Mouse (Mus musculus) liver, embryonic 14.5 days (tissue): ENCODE results near the gene Mid1.

Experiments used
- CTCF ChIP-seq: IDR thresholded peaks from 2 replicates; pipeline ENCODE4 v1.5.1; 2016; ENCODE audit warnings: antibody characterized with exemption, low read depth, control low read depth
- EP300 ChIP-seq: IDR thresholded peaks from 2 replicates; pipeline ENCODE4 v1.6.1; 2016; ENCODE audit warnings: antibody characterized with exemption, low read depth

DNA sequence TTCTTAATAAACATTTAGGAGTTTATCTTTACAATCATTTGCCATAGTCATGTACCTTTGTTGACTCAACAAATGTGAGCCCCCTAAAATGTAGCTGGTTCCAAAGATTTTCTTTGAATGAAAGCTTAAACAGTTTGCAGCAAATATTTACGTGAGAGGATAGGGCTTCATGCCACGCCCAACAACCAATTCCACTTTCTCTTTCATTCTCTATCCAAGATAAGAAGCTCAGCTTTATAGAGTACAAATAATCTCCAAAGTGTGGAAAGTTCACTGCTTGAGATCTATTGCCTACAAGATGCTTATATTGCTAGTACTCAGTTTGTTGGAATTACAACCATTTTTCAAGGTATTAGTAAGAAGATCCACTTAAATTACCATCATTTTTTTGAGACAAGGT lies 207.6 kb downstream of the Mid1 start:
- TF ChIP-seq CTCF: no peak
- no peak for TF ChIP-seq EP300
